31 mouse cellular contexts compared by ENCODE assay signal in the genomic region with DNA sequence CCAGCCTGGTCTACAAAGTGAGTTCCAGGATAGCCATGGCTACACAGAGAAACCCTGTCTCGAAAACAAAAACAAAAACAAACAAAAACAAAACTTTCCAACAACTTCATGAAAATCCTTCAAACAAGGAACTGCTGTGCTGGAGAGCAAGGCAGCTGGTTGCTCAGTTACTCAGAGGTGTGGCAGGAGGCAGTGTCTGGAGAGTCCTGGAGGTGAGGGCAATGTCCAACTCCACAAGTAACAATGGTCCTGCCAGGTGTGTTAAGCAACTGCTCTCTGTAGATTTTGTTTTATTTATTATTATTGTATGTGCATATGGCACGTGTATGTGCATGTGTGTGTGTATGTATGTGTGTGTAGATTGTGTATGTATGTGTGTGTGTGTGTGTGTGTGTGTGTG.
DNase-seq lines count a peak whose midpoint lies in the region; ATAC-seq and TF ChIP-seq lines count a peak whose summit lies in the region.
"Had no signal": no experiment of that assay in that cellular context is flagged by ENCODE, and none has a peak within 500 bp of the region (broad histone marks: within the 10 kb centered on the region; RNA-seq: fewer than 3 reads in every experiment).

No protein-coding gene starts in this region.

- no peak overlapping the region for H3K4me2 ChIP-seq in intestine, embryonic 15.5 days (replicated peaks)
- H3K4me2 ChIP-seq in stomach, postnatal 0 days (replicated peaks; ENCODE audit: low read depth) = no peak overlapping the region
- no peak overlapping the region for H3K4me2 ChIP-seq in neural tube, embryonic 15.5 days
- H3K4me2 ChIP-seq: embryonic facial prominence, embryonic 13.5 days; forebrain, embryonic 15.5 days; heart, embryonic 11.5 days; hindbrain, embryonic 13.5 days; limb, embryonic 13.5 days; liver, embryonic 13.5 days; stomach, embryonic 15.5 days had no signal

- peaks cover 28% of the 10 kb centered on the region for H3K4me1 ChIP-seq in intestine, embryonic 15.5 days (replicated peaks)
- 0 out of 2 replicates have a peak, but pooled peaks cover 6% of the 10 kb centered on the region for H3K4me1 ChIP-seq in stomach, postnatal 0 days (replicated peaks; ENCODE audit: control insufficient read depth, insufficient read depth)
- H3K4me1 ChIP-seq in neural tube, embryonic 15.5 days = peaks cover 8% of the 10 kb centered on the region; the same call in 1 of the 2 replicates
- H3K4me1 ChIP-seq: forebrain, embryonic 15.5 days had no signal

- H3K9ac ChIP-seq in intestine, embryonic 15.5 days = no peak overlapping the region
- no peak overlapping the region for H3K9ac ChIP-seq in stomach, postnatal 0 days (ENCODE audit: low read length)
- no peak overlapping the region for H3K9ac ChIP-seq in neural tube, embryonic 15.5 days (replicated peaks)
- H3K9ac ChIP-seq: embryonic facial prominence, embryonic 13.5 days; forebrain, embryonic 15.5 days; hindbrain, embryonic 13.5 days; limb, embryonic 13.5 days; liver, embryonic 13.5 days; stomach, embryonic 15.5 days had no signal

- peak; percentile 82 for ATAC-seq in intestine, embryonic 15.5 days
- ATAC-seq in stomach, postnatal 0 days (ENCODE audit: low FRiP score, low TSS enrichment) = peak; percentile 74
- ATAC-seq in neural tube, embryonic 15.5 days (ENCODE audit: low FRiP score) = no peak
- ATAC-seq: CD4-positive, CD25-positive, alpha-beta regulatory T cell, adult 4 months; forebrain, embryonic 15.5 days had no signal

- 66% methylated on average over 2 of the region's 2 CpGs for WGBS in intestine, embryonic 15.5 days
- WGBS in stomach, postnatal 0 days = 62% methylated on average over 2 of the region's 2 CpGs
- WGBS in neural tube, embryonic 15.5 days = 87% methylated on average over 2 of the region's 2 CpGs

- H3K9me3 ChIP-seq in intestine, embryonic 15.5 days = no peaks in the 10 kb centered on the region
- no peaks in the 10 kb centered on the region for H3K9me3 ChIP-seq in stomach, postnatal 0 days (ENCODE audit: control insufficient read depth, low read length)
- no peaks in the 10 kb centered on the region for H3K9me3 ChIP-seq in neural tube, embryonic 15.5 days (replicated peaks)
- H3K9me3 ChIP-seq: embryonic facial prominence, embryonic 13.5 days; forebrain, embryonic 10.5 days; forebrain, embryonic 15.5 days; hindbrain, embryonic 13.5 days; limb, embryonic 13.5 days; liver, embryonic 13.5 days; stomach, embryonic 15.5 days had no signal

- no peak overlapping the region for H3K4me3 ChIP-seq in intestine, embryonic 15.5 days (replicated peaks)
- no peak overlapping the region for H3K4me3 ChIP-seq in stomach, postnatal 0 days (ENCODE audit: low read depth, low read length)
- no peak overlapping the region for H3K4me3 ChIP-seq in neural tube, embryonic 15.5 days (replicated peaks)
- H3K4me3 ChIP-seq: embryonic facial prominence, embryonic 13.5 days; forebrain, embryonic 10.5 days; forebrain, embryonic 15.5 days; gastrocnemius, adult 2 months; hindbrain, embryonic 13.5 days; left cerebral cortex, adult 2 months; limb, embryonic 13.5 days; liver, embryonic 13.5 days; stomach, embryonic 15.5 days had no signal

- no peaks in the 10 kb centered on the region for H3K36me3 ChIP-seq in intestine, embryonic 15.5 days
- no peaks in the 10 kb centered on the region for H3K36me3 ChIP-seq in stomach, postnatal 0 days (ENCODE audit: control insufficient read depth, insufficient read depth, low read length)
- H3K36me3 ChIP-seq in neural tube, embryonic 15.5 days = no peaks in the 10 kb centered on the region
- H3K36me3 ChIP-seq: embryonic facial prominence, embryonic 13.5 days; forebrain, embryonic 10.5 days; forebrain, embryonic 15.5 days; hindbrain, embryonic 13.5 days; limb, embryonic 13.5 days; liver, embryonic 13.5 days; stomach, embryonic 15.5 days had no signal

- no peaks in the 10 kb centered on the region for H3K27me3 ChIP-seq in intestine, embryonic 15.5 days (replicated peaks)
- H3K27me3 ChIP-seq in stomach, postnatal 0 days (ENCODE audit: control insufficient read depth, insufficient read depth, low read length) = no peaks in the 10 kb centered on the region
- H3K27me3 ChIP-seq in neural tube, embryonic 15.5 days (replicated peaks) = no peaks in the 10 kb centered on the region
- H3K27me3 ChIP-seq: embryonic facial prominence, embryonic 13.5 days; forebrain, embryonic 15.5 days; hindbrain, embryonic 13.5 days; limb, embryonic 13.5 days; liver, embryonic 13.5 days; stomach, embryonic 15.5 days had no signal

- peak overlapping the region; percentile 64 for H3K27ac ChIP-seq in intestine, embryonic 15.5 days
- H3K27ac ChIP-seq in stomach, postnatal 0 days (replicated peaks) = peak overlapping the region; percentile 61
- H3K27ac ChIP-seq in neural tube, embryonic 15.5 days (replicated peaks) = no peak overlapping the region
- H3K27ac ChIP-seq: embryonic facial prominence, embryonic 13.5 days; forebrain, embryonic 10.5 days; forebrain, embryonic 15.5 days; gastrocnemius, adult 2 months; hindbrain, embryonic 13.5 days; left cerebral cortex, adult 2 months; limb, embryonic 13.5 days; liver, embryonic 13.5 days had no signal

- no peak for TF ChIP-seq EP300 in stomach, postnatal 0 days (optimal IDR thresholded peaks at IDR 0.05)

- peak; percentile 66 to 77 for DNase-seq in kidney, adult 8-10 months
- no peak for DNase-seq in kidney, postnatal 4 days
- DNase-seq in kidney, postnatal 14 days = peak; percentile 47
- peak; percentile 68 for DNase-seq in stomach, postnatal 0 days (ENCODE audit: low spot score)
- DNase-seq in adrenal gland, adult 18-20 months (ENCODE audit: low spot score in 2 of 2) = no peak
- DNase-seq: adrenal gland, postnatal 36 days; cerebellum, adult 18-20 months; cerebellum, postnatal 10 days; gastrocnemius, adult 2 months; gastrocnemius, postnatal 36 days; heart, adult 18-20 months; heart, postnatal 4 days; liver, embryonic 13.5 days; lung, adult 18-20 months; lung, postnatal 10 days; midbrain, embryonic 14.5 days; retina, postnatal 1 day; right cerebral cortex, postnatal 14 days; thymus, adult 2 months; thymus, postnatal 36 days had no signal

- TF ChIP-seq CTCF in stomach, postnatal 0 days (IDR thresholded peaks at IDR 0.05; ENCODE audit: low read depth) = no peak

Comparison
In these comparisons a context has a peak if more than half of its experiments do, and no peak if none do; other contexts are left out.
1. DNase-seq: peak in kidney, adult 8-10 months (2 of 2), kidney, postnatal 14 days (single experiment) and stomach, postnatal 0 days (single experiment); none in kidney, postnatal 4 days (0 of 2) and adrenal gland, adult 18-20 months (0 of 2).